Mouse (Mus musculus): ENCODE data around the gene Hs6st1. TPM values are rescaled to one million over a fixed set of nuclear protein-coding genes. Genes with fewer than 3 reads are reported as not detected.
A peak's percentile ranks its signal among the peaks of the same experiment; 100 is the strongest.

Gene Hs6st1
- polyA plus RNA-seq, 1 experiment from 2014 or later: 24.1 TPM

DNA sequence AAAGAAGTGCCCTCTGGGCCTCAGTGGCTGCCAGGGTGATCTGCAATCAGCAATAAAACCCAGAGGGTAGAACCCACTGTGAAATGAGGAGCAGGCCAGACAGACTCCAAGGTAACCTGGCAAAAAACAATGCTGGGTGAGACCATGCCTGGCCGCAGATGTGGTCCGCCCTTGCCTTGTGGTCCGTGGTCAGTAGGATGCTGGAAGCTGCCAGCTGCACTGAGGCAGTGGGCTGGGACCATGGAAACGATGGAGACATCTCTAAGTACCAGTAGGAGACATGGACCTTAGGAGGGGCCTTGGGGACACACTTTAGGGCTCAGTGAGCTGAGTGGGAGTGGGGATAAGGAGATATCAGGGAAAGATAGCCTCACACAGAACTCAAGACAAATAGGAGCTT is 64.0 kb downstream of the Hs6st1 start:
- Histone ChIP-seq H3K4me2 (no peak overlapping the region), H3K9me3 (replicated peaks) (no peaks in the 10 kb centered on the region), H3K4me1 (peaks cover 6% of the 10 kb centered on the region; the same call in 1 of the 2 replicates), H3K27ac (replicated peaks) (no peak overlapping the region), H3K4me3 (replicated peaks) (no peak overlapping the region), H3K9ac (replicated peaks) (no peak overlapping the region), H3K36me3 (no peaks in the 10 kb centered on the region), H3K27me3 (replicated peaks) (no peaks in the 10 kb centered on the region)
- no peak for ATAC-seq (ENCODE audit: low FRiP score)
- WGBS: 66% methylated on average over 4 of the region's 4 CpGs

DNA sequence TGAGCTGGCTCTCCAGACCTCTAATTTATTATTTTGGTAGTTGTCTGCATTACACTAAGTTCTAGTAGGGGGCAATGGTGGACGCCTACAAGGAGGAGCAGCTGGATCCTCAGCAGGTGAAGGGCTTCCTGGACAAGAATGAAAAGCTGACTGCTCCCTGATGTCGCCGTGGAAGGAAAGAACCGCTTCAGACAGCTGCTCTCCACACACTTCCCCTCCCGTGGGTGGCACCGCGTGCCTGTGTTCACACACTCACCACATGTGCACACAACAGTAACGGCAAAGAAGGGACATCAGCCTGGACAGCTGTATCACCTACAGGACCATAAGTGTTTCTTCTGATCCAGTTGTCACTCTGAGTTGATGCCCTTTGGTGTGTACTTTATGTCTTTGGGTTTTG is 64.8 kb downstream of the Hs6st1 start:
- Histone ChIP-seq H3K9ac (replicated peaks) (no peak overlapping the region), H3K9me3 (replicated peaks) (no peaks in the 10 kb centered on the region), H3K4me1 (peaks cover 6% of the 10 kb centered on the region; the same call in 1 of the 2 replicates), H3K4me3 (replicated peaks) (no peak overlapping the region), H3K4me2 (no peak overlapping the region), H3K27me3 (replicated peaks) (no peaks in the 10 kb centered on the region), H3K27ac (replicated peaks) (no peak overlapping the region), H3K36me3 (no peaks in the 10 kb centered on the region)
- ATAC-seq (ENCODE audit: low FRiP score): no peak
- whole genome bisulfite sequencing: 71% methylated on average over 8 of the region's 8 CpGs

DNA sequence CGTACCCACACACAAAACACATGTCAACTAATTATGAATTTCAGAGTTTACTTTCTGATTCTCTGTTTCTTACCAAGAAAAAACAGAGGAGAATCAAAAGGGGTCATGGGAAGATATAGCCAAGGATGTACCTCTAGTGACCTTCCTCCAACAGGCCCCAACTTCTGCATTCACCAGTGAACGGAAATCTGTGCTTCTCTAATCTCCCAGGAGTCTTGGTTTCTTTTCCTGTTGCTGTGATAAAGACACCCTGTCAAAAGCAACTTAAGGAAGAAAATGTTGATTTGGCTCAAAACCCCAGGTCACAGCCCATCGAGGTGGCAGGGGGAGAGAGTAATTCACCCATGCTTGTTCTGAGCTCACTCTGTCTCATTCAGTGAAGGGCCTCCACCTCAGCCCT is 65.4 kb downstream of the Hs6st1 start:
- Histone ChIP-seq H3K9me3 (replicated peaks) (no peaks in the 10 kb centered on the region), H3K27me3 (replicated peaks) (no peaks in the 10 kb centered on the region), H3K4me2 (no peak overlapping the region), H3K4me1 (peaks cover 6% of the 10 kb centered on the region; the same call in 1 of the 2 replicates), H3K4me3 (replicated peaks) (no peak overlapping the region), H3K27ac (replicated peaks) (no peak overlapping the region), H3K36me3 (no peaks in the 10 kb centered on the region), H3K9ac (replicated peaks) (no peak overlapping the region)
- no peak for ATAC-seq (ENCODE audit: low FRiP score)
- WGBS: 85% methylated on average over 3 of the region's 3 CpGs

DNA sequence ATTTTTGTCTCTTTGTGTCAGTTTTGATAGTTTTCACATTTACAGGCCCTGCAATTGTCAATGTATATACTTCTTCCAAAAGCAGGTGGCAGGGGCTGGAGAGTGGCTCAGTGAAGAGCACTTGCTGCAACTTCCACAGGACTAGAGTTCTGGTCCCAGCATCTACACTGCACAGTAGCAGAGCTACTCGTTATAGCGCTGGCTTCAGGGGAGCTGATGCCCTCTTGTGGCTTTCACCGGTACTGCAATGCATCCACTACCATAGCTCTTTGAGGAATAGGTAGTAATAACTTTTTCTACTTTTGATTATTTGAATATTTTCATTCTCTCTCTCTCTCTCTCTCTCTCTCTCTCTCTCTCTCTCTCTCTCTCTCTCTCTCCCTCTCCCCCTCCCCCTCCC is 66.4 kb downstream of the Hs6st1 start:
- H3K4me1 ChIP-seq: peaks cover 6% of the 10 kb centered on the region; the same call in 1 of the 2 replicates
- 0% methylated on average over 3 of the region's 3 CpGs for WGBS
- ATAC-seq (ENCODE audit: low FRiP score): no peak
- no peaks in the 10 kb centered on the region for H3K36me3 ChIP-seq
- no peak overlapping the region for H3K9ac ChIP-seq (replicated peaks)
- H3K27me3 ChIP-seq (replicated peaks): no peaks in the 10 kb centered on the region
- H3K9me3 ChIP-seq (replicated peaks): no peaks in the 10 kb centered on the region
- H3K4me2 ChIP-seq: no peak overlapping the region
- H3K4me3 ChIP-seq (replicated peaks): no peak overlapping the region
- no peak overlapping the region for H3K27ac ChIP-seq (replicated peaks)

DNA sequence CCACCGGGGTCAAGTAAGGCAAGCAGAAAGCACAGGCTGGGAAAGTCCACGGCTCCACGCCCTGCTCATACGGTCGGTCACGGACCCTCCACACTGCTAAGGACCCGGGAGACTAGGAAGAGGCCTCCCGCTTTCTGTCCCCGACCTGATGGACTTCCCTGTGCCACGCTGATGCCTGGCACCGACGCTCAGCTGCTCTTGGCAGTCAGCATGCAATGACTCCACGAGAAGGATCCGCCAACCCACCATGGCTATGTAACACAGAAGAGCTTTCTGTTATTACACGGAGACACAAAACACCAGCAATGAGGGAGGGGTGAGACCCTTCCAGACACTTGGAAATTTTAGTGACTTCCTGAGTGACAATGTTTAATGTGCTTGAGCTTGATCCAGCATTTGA is 72.1 kb downstream of the Hs6st1 start:
- Histone ChIP-seq H3K4me2 (no peak overlapping the region), H3K36me3 (peaks cover 33% of the 10 kb centered on the region), H3K9ac (replicated peaks) (no peak overlapping the region), H3K27me3 (replicated peaks) (no peaks in the 10 kb centered on the region), H3K4me1 (no peaks in the 10 kb centered on the region), H3K27ac (replicated peaks) (no peak overlapping the region), H3K9me3 (replicated peaks) (no peaks in the 10 kb centered on the region), H3K4me3 (replicated peaks) (no peak overlapping the region)
- 93% methylated on average over 15 of the region's 15 CpGs for WGBS
- no peak for ATAC-seq (ENCODE audit: low FRiP score)

DNA sequence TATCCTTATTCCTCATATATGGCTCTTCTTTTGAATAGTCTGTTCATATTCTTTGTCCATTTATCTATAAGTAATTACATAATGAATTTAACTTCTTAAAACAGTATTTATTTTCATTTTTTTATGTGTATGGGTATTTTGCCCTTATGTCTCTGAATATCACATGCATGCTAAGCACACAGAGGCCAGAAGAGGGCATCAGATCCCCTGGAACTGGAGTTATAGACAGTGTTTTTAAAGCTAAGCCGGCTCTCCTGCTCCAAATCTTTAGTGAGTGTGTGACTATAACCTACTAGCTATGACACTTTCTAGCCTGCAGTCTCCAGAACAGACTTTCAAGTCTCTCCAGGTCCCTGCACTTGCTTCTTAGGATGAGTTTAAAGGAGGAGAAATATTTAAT is 76.8 kb downstream of the Hs6st1 start:
- Histone ChIP-seq H3K36me3 (peaks cover 76% of the 10 kb centered on the region), H3K9ac (replicated peaks) (no peak overlapping the region), H3K9me3 (replicated peaks) (no peaks in the 10 kb centered on the region), H3K4me3 (replicated peaks) (no peak overlapping the region), H3K4me1 (no peaks in the 10 kb centered on the region), H3K27ac (replicated peaks) (no peak overlapping the region), H3K4me2 (no peak overlapping the region), H3K27me3 (replicated peaks) (no peaks in the 10 kb centered on the region)
- ATAC-seq (ENCODE audit: low FRiP score): no peak
- 31% methylated on average over 1 of the region's 1 CpGs for WGBS

DNA sequence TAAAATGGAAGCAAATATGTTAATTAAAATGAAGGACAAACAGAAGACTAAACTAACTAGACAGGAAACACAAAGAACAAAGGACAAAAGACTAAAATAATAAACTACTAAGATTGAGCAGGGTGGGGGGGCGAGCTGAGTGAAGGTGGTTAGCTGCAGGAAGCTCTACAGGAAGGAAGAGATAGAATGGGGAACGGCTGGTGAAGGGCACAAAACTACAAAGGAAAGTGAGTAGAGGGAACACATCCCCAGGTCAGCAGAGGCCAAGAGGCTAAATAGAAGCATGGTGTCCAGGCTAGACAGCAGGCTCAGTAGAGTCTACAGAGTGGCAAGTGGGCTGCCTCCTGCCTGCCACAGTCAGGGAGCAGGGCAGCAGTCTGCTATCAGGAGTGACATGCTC is 80.6 kb downstream of the Hs6st1 start:
- no peak overlapping the region for H3K27ac ChIP-seq (replicated peaks)
- H3K9me3 ChIP-seq (replicated peaks): no peaks in the 10 kb centered on the region
- H3K4me2 ChIP-seq: no peak overlapping the region
- no peaks in the 10 kb centered on the region for H3K4me1 ChIP-seq
- WGBS: 77% methylated on average over 2 of the region's 2 CpGs
- no peak overlapping the region for H3K9ac ChIP-seq (replicated peaks)
- ATAC-seq (ENCODE audit: low FRiP score): no peak
- H3K4me3 ChIP-seq (replicated peaks): no peak overlapping the region
- no peaks in the 10 kb centered on the region for H3K27me3 ChIP-seq (replicated peaks)
- H3K36me3 ChIP-seq: peaks cover 82% of the 10 kb centered on the region

DNA sequence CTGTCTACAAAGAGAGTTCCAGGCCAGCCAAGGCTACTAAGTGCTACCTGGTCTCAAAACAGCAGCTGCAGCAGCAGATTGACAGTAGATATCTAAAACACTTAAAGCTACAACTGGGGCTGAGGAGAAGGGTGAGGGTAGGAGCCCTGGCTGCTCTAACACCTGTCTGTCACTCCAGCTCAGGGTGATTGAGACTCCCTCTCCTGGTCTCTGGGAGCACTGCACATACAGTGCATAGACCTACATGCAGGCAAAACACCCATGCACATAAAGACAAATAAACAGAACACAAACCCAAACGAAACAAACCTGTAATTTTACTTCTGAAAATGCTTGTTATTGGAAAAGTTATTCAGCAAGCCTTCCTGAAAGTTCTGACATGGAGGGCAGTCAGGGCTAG is 81.2 kb downstream of the Hs6st1 start:
- ATAC-seq (ENCODE audit: low FRiP score): no peak
- peaks cover 83% of the 10 kb centered on the region for H3K36me3 ChIP-seq
- no peaks in the 10 kb centered on the region for H3K9me3 ChIP-seq (replicated peaks)
- H3K27me3 ChIP-seq (replicated peaks): no peaks in the 10 kb centered on the region
- H3K9ac ChIP-seq (replicated peaks): no peak overlapping the region
- no peak overlapping the region for H3K27ac ChIP-seq (replicated peaks)
- H3K4me3 ChIP-seq (replicated peaks): no peak overlapping the region
- no peak overlapping the region for H3K4me2 ChIP-seq
- no peaks in the 10 kb centered on the region for H3K4me1 ChIP-seq
- 81% methylated on average over 1 of the region's 1 CpGs for WGBS

Small RNA genes within 50 kb of the gene (microRNA-seq; reads per million reads assigned to microRNA genes)
- gene Mir6897: 5.0 reads per million, percentile 19 among the genes with 10 or more reads in this experiment

Other genes with a start within 250 kb of the Hs6st1 start
- gene Uggt1, start 176.3 kb downstream of the Hs6st1 start, polyA plus RNA-seq (2015; fragmentation: Nextera tagmentation; extraction: Ambion mirVana): 43.9 and 46.0 TPM in 2 replicates
- gene Neurl3, start 206.3 kb downstream of the Hs6st1 start, polyA plus RNA-seq (2015; fragmentation: Nextera tagmentation; extraction: Ambion mirVana): 2.2 and 3.2 TPM in 2 replicates
- 3.7 and 9.8 TPM in 2 replicates for gene Arid5a, start 239.3 kb downstream of the Hs6st1 start, polyA plus RNA-seq (2015; fragmentation: Nextera tagmentation; extraction: Ambion mirVana)

Measured in neural tube, embryonic 15.5 days (tissue).